Mouse (Mus musculus) CH12.LX (cell line): ENCODE measurements around the gene Adra1b. TPM values are rescaled to one million over a fixed set of nuclear protein-coding genes. Genes with fewer than 3 reads are reported as not detected.
A peak's percentile ranks its signal among the peaks of the same experiment; 100 is the strongest.

Source experiments
- DNase-seq: peaks from one replicate; pipeline ENCODE4 v3.0.0-alpha.2; 2013; ENCODE audit errors: extremely low read depth
- H3K27ac ChIP-seq: 2 replicates; pipeline ENCODE4 v1.5.1; 2012; ENCODE audit warnings: low read depth, mild to moderate bottlenecking, control low read depth, moderate library complexity; ENCODE audit not compliant: insufficient read depth
- H3K27me3 ChIP-seq: replicated peaks from 2 replicates; pipeline ENCODE3; 2012; ENCODE audit warnings: inconsistent platforms
- H3K36me3 ChIP-seq, 2 experiments: replicated peaks in 1 of 2; 2 replicates each; pipeline versions ENCODE3 to v1.6.1; 2012; ENCODE audit warnings: inconsistent platforms in 1 of 2, low read length in 1 of 2, mild to moderate bottlenecking in 1 of 2, mixed read lengths in 1 of 2, moderate library complexity in 1 of 2; ENCODE audit not compliant: control insufficient read depth in 1 of 2, insufficient read depth in 1 of 2
- H3K4me1 ChIP-seq, 2 experiments: 2 replicates each; pipeline ENCODE4 v1.6.1; 2012; ENCODE audit warnings: inconsistent platforms in 1 of 2, moderate library complexity in 1 of 2; ENCODE audit not compliant: insufficient read depth in 2 of 2, control insufficient read depth in 1 of 2
- H3K4me2 ChIP-seq: 2 replicates; pipeline ENCODE4 v1.6.1; 2012; ENCODE audit warnings: low read depth, mild to moderate bottlenecking, control low read depth; ENCODE audit not compliant: poor library complexity, insufficient read depth, severe bottlenecking
- H3K4me3 ChIP-seq, 3 experiments: fragments of 150-350 bp in 1 of 3; sonication (generic) in 1 of 3; replicated peaks in 1 of 3; 2 replicates each; pipeline versions ENCODE3 to v1.5.1; 2011 to 2012; ENCODE audit warnings: low read depth in 2 of 3, low read length in 2 of 3, mild to moderate bottlenecking in 2 of 3, moderate library complexity in 2 of 3, control low read depth in 1 of 3, improper control_type of control experiment in 1 of 3, inconsistent platforms in 1 of 3, mixed read lengths in 1 of 3; ENCODE audit not compliant: poor library complexity in 1 of 3
- H3K79me2 ChIP-seq: replicated peaks from 2 replicates; pipeline ENCODE4 v1.6.1; 2012; ENCODE audit warnings: mild to moderate bottlenecking, moderate library complexity; ENCODE audit not compliant: control insufficient read depth, poor library complexity, insufficient read depth, severe bottlenecking; ENCODE audit errors: extremely low read depth
- H3K9ac ChIP-seq: 2 replicates; pipeline ENCODE4 v1.6.1; 2012; ENCODE audit warnings: low read depth, mild to moderate bottlenecking, control low read depth, moderate library complexity; ENCODE audit not compliant: insufficient read depth
- H3K9me3 ChIP-seq: replicated peaks from 2 replicates; pipeline ENCODE3; 2012; ENCODE audit warnings: low read length, inconsistent platforms, mixed read lengths
- BHLHE40 ChIP-seq: IDR thresholded peaks from 2 replicates; pipeline ENCODE4 v1.6.1; 2011; ENCODE audit warnings: mild to moderate bottlenecking, low read depth, low read length, improper control_type of control experiment
- CTCF ChIP-seq, 2 experiments: IDR thresholded peaks in 1 of 2; conservative IDR thresholded peaks in 1 of 2; 2 replicates each; pipeline ENCODE4 v1.5.1; 2011 to 2012; ENCODE audit warnings: low read depth in 2 of 2, low read length in 2 of 2, improper control_type of control experiment in 1 of 2, inconsistent platforms in 1 of 2, mild to moderate bottlenecking in 1 of 2, moderate library complexity in 1 of 2
- ELF1 ChIP-seq: IDR thresholded peaks from 2 replicates; pipeline ENCODE4 v1.6.1; 2014; ENCODE audit warnings: low read depth, mild to moderate bottlenecking, inconsistent platforms, low read length, improper control_type of control experiment
- GABPA ChIP-seq: IDR thresholded peaks from 2 replicates; pipeline ENCODE4 v1.6.1; 2012; ENCODE audit warnings: low read depth, low read length, improper control_type of control experiment, inconsistent platforms; ENCODE audit not compliant: insufficient replicate concordance
- JUN ChIP-seq: IDR thresholded peaks from 2 replicates; pipeline ENCODE4 v1.6.1; 2011; ENCODE audit warnings: low read depth, mild to moderate bottlenecking, low read length, improper control_type of control experiment, moderate library complexity; ENCODE audit not compliant: insufficient read depth
- JUND ChIP-seq: conservative IDR thresholded peaks from 2 replicates; pipeline ENCODE4 v1.6.1; 2011; ENCODE audit warnings: low read depth, low read length, improper control_type of control experiment
- KAT2A ChIP-seq: IDR thresholded peaks from 2 replicates; pipeline ENCODE4 v1.6.1; 2012; ENCODE audit warnings: low read length, improper control_type of control experiment, inconsistent platforms; ENCODE audit not compliant: insufficient replicate concordance
- MAFK ChIP-seq: IDR thresholded peaks from 2 replicates; pipeline ENCODE4 v1.6.1; 2011; ENCODE audit warnings: low read length, improper control_type of control experiment; ENCODE audit not compliant: insufficient replicate concordance
- MAZ ChIP-seq: IDR thresholded peaks from 2 replicates; pipeline ENCODE4 v1.6.1; 2012; ENCODE audit warnings: low read depth, mild to moderate bottlenecking, inconsistent platforms, low read length, improper control_type of control experiment, moderate library complexity
- MXI1 ChIP-seq: IDR thresholded peaks from 2 replicates; pipeline ENCODE4 v1.6.1; 2011; ENCODE audit warnings: mild to moderate bottlenecking, low read depth, low read length, improper control_type of control experiment
- NELFE ChIP-seq: IDR thresholded peaks from 2 replicates; pipeline ENCODE4 v1.6.1; 2011; ENCODE audit warnings: low read depth, low read length, improper control_type of control experiment
- NRF1 ChIP-seq: IDR thresholded peaks from 2 replicates; pipeline ENCODE4 v1.6.1; 2014; ENCODE audit warnings: low read depth, mild to moderate bottlenecking, inconsistent platforms, low read length, improper control_type of control experiment, moderate library complexity
- RAD21 ChIP-seq: IDR thresholded peaks from 2 replicates; pipeline ENCODE4 v1.6.1; 2011; ENCODE audit warnings: low read depth, mild to moderate bottlenecking, low read length, improper control_type of control experiment, moderate library complexity
- SIN3A ChIP-seq: IDR thresholded peaks from 2 replicates; pipeline ENCODE4 v1.6.1; 2012; ENCODE audit warnings: low read length, improper control_type of control experiment, inconsistent platforms
- SMC3 ChIP-seq: IDR thresholded peaks from 2 replicates; pipeline ENCODE4 v1.6.1; 2011; ENCODE audit warnings: low read depth, low read length, improper control_type of control experiment
- UBTF ChIP-seq: IDR thresholded peaks from 2 replicates; pipeline ENCODE4 v1.6.1; 2012; ENCODE audit warnings: low read depth, mild to moderate bottlenecking, inconsistent platforms, low read length, improper control_type of control experiment, moderate library complexity
- USF1 ChIP-seq: IDR thresholded peaks from 2 replicates; pipeline ENCODE4 v1.6.1; 2014; ENCODE audit warnings: low read depth, mild to moderate bottlenecking, inconsistent platforms, low read length, improper control_type of control experiment
- USF2 ChIP-seq: conservative IDR thresholded peaks from 2 replicates; pipeline ENCODE4 v1.6.1; 2011; ENCODE audit warnings: low read depth, low read length, improper control_type of control experiment
- ZKSCAN1 ChIP-seq: IDR thresholded peaks from 2 replicates; pipeline ENCODE4 v1.6.1; 2012; ENCODE audit warnings: low read depth, inconsistent platforms, low read length, improper control_type of control experiment, borderline replicate concordance
- ZMIZ1 ChIP-seq: IDR thresholded peaks from 2 replicates; pipeline ENCODE4 v1.6.1; 2012; ENCODE audit warnings: low read depth, mild to moderate bottlenecking, inconsistent platforms, low read length, improper control_type of control experiment
- ZNF384 ChIP-seq: IDR thresholded peaks from 2 replicates; pipeline ENCODE4 v1.6.1; 2012; ENCODE audit warnings: low read depth, low read length, improper control_type of control experiment, inconsistent platforms
- dilution Hi-C: fragments of 300-500 bp; cut with MboI; formaldehyde crosslinking; loops from 2 replicates; pipeline ENCODE4 v1.14.3; 2020; ENCODE audit warnings: low sequenced_read_pairs; ENCODE audit not compliant: extremely low pct_unique_long_range_greater_than_20kb, extremely low pct_ligation_motif_present
- in situ Hi-C: fragments of 300-500 bp; cut with MboI; formaldehyde crosslinking; loops from 3 replicates; pipeline ENCODE4 v1.14.3; 2019; ENCODE audit warnings: low sequenced_read_pairs, low pct_ligation_motif_present, low pct_unique_long_range_greater_than_20kb, mixed read lengths
- polyA plus RNA-seq: library from polyadenylated mRNA; unstranded; fragments of >175 nt; gene quantifications from 2 replicates; pipeline ENCODE4 v1.2.1, GENCODE M21; 2012; ENCODE audit warnings: low read depth; ENCODE audit not compliant: insufficient read length
- total RNA-seq, 2 experiments: library from RNA; depleted of rRNA; stranded (reverse); fragments of 300-350 nt in 1 of 2; fragments of >200 nt in 1 of 2; gene quantifications; 2 replicates each; pipeline ENCODE4 v1.2.3; 2012 to 2014

Adra1b gene
- total and polyA plus RNA-seq, 3 experiments: not detected

DNA sequence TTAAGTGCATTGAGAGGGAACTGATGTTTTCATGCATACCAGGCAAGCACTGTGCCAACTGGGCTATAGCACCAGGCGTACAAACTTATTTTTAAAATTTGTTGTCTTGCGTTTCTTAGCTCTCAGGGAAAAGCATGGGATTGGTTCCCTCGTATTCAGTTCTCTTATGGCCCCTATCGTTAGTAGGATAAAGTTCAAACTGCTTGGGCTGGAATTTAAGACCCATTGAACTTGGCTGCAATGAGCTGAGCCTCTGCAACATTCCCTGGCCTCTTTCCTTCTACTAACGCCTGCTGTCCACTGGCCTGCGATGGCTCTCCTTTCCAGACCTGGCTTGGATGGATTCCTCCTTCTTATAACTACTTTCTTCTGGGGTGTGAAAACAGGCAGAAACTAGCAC lies 110.6 kb downstream of the Adra1b start:
- in situ Hi-C loops (no loop called here), dilution Hi-C loops (no loop called here)
- no peak overlapping the region for H3K27ac ChIP-seq
- H3K36me3 ChIP-seq: no peaks in the 10 kb centered on the region
- no peak for DNase-seq
- H3K9me3 ChIP-seq: no peaks in the 10 kb centered on the region
- H3K9ac ChIP-seq: no peak overlapping the region
- no peaks in the 10 kb centered on the region for H3K27me3 ChIP-seq
- H3K79me2 ChIP-seq: no peaks in the 10 kb centered on the region
- H3K4me3 ChIP-seq: no peak overlapping the region
- no peaks in the 10 kb centered on the region for H3K4me1 ChIP-seq
- no peak overlapping the region for H3K4me2 ChIP-seq
- TF ChIP-seq MXI1 (no peak), ZKSCAN1 (no peak), NELFE (no peak), NRF1 (no peak), GABPA (no peak), JUN (no peak), MAZ (no peak), USF2 (no peak), ELF1 (no peak), ZMIZ1 (no peak), SIN3A (no peak), MAFK (no peak), ZNF384 (no peak), USF1 (no peak), CTCF (conservative IDR thresholded peaks at IDR 0.05 in 1 of 2, IDR thresholded peaks at IDR 0.05 in 1 of 2; ENCODE audit: low read depth in 2 of 2, low read length in 2 of 2) (no peak), UBTF (no peak), KAT2A (no peak)

DNA sequence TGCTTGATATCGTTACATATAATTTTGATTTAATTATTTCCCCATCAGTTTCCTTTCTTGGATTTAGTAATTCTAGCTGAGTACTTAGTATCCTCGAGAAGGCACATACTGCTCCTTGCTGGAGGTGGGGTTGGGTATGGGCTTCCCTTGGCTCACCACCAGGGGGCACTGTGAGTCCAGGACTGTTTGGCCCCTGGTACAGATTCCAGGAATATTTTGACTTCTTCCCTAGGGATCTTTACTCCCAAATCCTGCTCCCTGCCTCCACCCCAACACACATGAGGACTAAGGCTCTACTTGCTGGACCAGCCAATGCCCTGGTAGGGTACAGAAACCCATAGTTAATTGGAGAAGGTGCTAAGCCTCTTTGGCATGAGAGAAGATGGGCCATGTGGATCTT lies 117.2 kb downstream of the Adra1b start:
- Histone ChIP-seq H3K4me3 (no peak overlapping the region), H3K27me3 (no peaks in the 10 kb centered on the region), H3K36me3 (no peaks in the 10 kb centered on the region)
- in situ Hi-C loops: no loop called here
- TF ChIP-seq SMC3 (peak; percentile 85), MXI1 (no peak), BHLHE40 (no peak), JUND (no peak), RAD21 (peak; percentile 86), CTCF (conservative IDR thresholded peaks at IDR 0.05 in 1 of 2, IDR thresholded peaks at IDR 0.05 in 1 of 2; ENCODE audit: low read depth in 2 of 2, low read length in 2 of 2) (peak; percentile 88 to 96)
- TF ChIP-seq, all 38 proteins: peak for 3
- DNase-seq: peak; percentile 57
- dilution Hi-C loops: no loop called here
- H3K4me2 ChIP-seq: no peak overlapping the region
- no peak overlapping the region for H3K9ac ChIP-seq
- H3K79me2 ChIP-seq: no peaks in the 10 kb centered on the region
- no peaks in the 10 kb centered on the region for H3K4me1 ChIP-seq
- H3K27ac ChIP-seq: no peak overlapping the region
- H3K9me3 ChIP-seq: no peaks in the 10 kb centered on the region
